Mouse (Mus musculus) limb, embryonic 14.5 days (tissue): Measurements from ENCODE around the gene Clec16a. TPM values are rescaled to one million over a fixed set of nuclear protein-coding genes. Genes with fewer than 3 reads are reported as not detected.
A peak's percentile ranks its signal among the peaks of the same experiment; 100 is the strongest.

Experiments
- ATAC-seq: fragments of 200-750 bp; cut with Nextera tagmentation; 2 replicates; pipeline ENCODE4 v1.8.0; 2017; ENCODE audit warnings: low read depth, moderate number of reproducible peaks, moderate TSS enrichment; ENCODE audit not compliant: low FRiP score
- DNase-seq: peaks from one replicate; pipeline ENCODE4 v3.0.0-alpha.2; 2015; ENCODE audit warnings: low spot score
- H3K27ac ChIP-seq: fragments of 300-500 bp; sonication (generic); replicated peaks from 2 replicates; pipeline ENCODE4 v1.5.1; 2014; ENCODE audit warnings: low read depth, mild to moderate bottlenecking, low read length, moderate library complexity, mixed read lengths
- H3K27me3 ChIP-seq: fragments of 300-500 bp; sonication (generic); 2 replicates; pipeline ENCODE4 v1.6.1; 2014; ENCODE audit warnings: low read length, mixed read lengths; ENCODE audit not compliant: control insufficient read depth, insufficient read depth
- H3K36me3 ChIP-seq: fragments of 300-500 bp; sonication (generic); 2 replicates; pipeline ENCODE4 v1.6.1; 2014; ENCODE audit warnings: mild to moderate bottlenecking, low read length, moderate library complexity, mixed read lengths; ENCODE audit not compliant: control insufficient read depth, insufficient read depth
- H3K4me1 ChIP-seq: fragments of 300-500 bp; sonication (generic); 2 replicates; pipeline ENCODE4 v1.6.1; 2014; ENCODE audit warnings: antibody characterized with exemption, low read length, mixed read lengths; ENCODE audit not compliant: control insufficient read depth, insufficient read depth
- H3K4me2 ChIP-seq: fragments of 300-500 bp; sonication (generic); replicated peaks from 2 replicates; pipeline ENCODE4 v1.6.1; 2014; ENCODE audit warnings: low read depth, mild to moderate bottlenecking, low read length, moderate library complexity; ENCODE audit not compliant: severe bottlenecking
- H3K4me3 ChIP-seq: fragments of 300-500 bp; sonication (generic); replicated peaks from 2 replicates; pipeline ENCODE4 v1.5.1; 2014; ENCODE audit warnings: low read length
- H3K9ac ChIP-seq: fragments of 300-500 bp; sonication (generic); 2 replicates; pipeline ENCODE4 v1.6.1; 2014; ENCODE audit warnings: mild to moderate bottlenecking, low read depth, low read length, moderate library complexity; ENCODE audit not compliant: severe bottlenecking
- H3K9me3 ChIP-seq: fragments of 300-500 bp; sonication (generic); 2 replicates; pipeline ENCODE4 v1.6.1; 2016; ENCODE audit warnings: low read length; ENCODE audit not compliant: control insufficient read depth
- POLR2A ChIP-seq: fragments of 200-500 bp; IDR thresholded peaks from 2 replicates; pipeline ENCODE4 v1.8.0; 2012; ENCODE audit warnings: inconsistent platforms, mild to moderate bottlenecking, moderate library complexity, borderline replicate concordance; ENCODE audit not compliant: insufficient read depth, insufficient read length; ENCODE audit errors: extremely low read depth
- WGBS: fragments of 180-500 bp; shearing (Covaris S2); extraction: QIAGEN DNeasy Blood & Tissue Kit; methylation state at CpG from one replicate; pipeline ENCODE4 v1.1.7; 2014; 5-methylcytosine and 5-hydroxymethylcytosine counted together
- polyA plus RNA-seq, 2 experiments: library from polyadenylated mRNA; depleted of rRNA in 1 of 2; stranded (reverse) in 1 of 2; unstranded in 1 of 2; fragments of >200 nt; fragmentation: Nextera tagmentation in 1 of 2; extraction: Ambion mirVana in 1 of 2; gene quantifications; 2 replicates each; pipeline versions ENCODE4 v1.2.1 to v1.2.3; 2012 to 2014

The Clec16a gene
- polyA plus RNA-seq, 2 experiments, result 12.5 to 29.9 TPM

- H3K27ac ChIP-seq, result no peak overlapping the region
- no peak for ATAC-seq
- H3K36me3 ChIP-seq, result no peaks in the 10 kb centered on the region
- no peaks in the 10 kb centered on the region for H3K27me3 ChIP-seq
- H3K4me1 ChIP-seq, result no peaks in the 10 kb centered on the region; the same call in 1 of the 2 replicates
- H3K4me2 ChIP-seq, result no peak overlapping the region
- H3K4me3 ChIP-seq, result no peak overlapping the region
- H3K9ac ChIP-seq, result no peak overlapping the region
- no peak for TF ChIP-seq POLR2A
- no peak for DNase-seq
- H3K9me3 ChIP-seq, result no peaks in the 10 kb centered on the region
- WGBS, result 71% methylated on average over 8 of the region's 8 CpGs
Observed at GRCm38 (mm10) chr16:10773543-10773942, 228.4 kb downstream of the Clec16a start.

GRCm38 (mm10) chr16:10774726-10775125, 229.6 kb downstream of the Clec16a start:
- H3K4me1 ChIP-seq, result no peaks in the 10 kb centered on the region; the same call in 1 of the 2 replicates
- H3K36me3 ChIP-seq, result no peaks in the 10 kb centered on the region
- TF ChIP-seq POLR2A, result no peak
- no peak for DNase-seq
- no peaks in the 10 kb centered on the region for H3K27me3 ChIP-seq
- H3K27ac ChIP-seq, result no peak overlapping the region
- no peak overlapping the region for H3K4me2 ChIP-seq
- 69% methylated on average over 4 of the region's 4 CpGs for WGBS
- no peak overlapping the region for H3K9ac ChIP-seq
- no peaks in the 10 kb centered on the region for H3K9me3 ChIP-seq
- no peak for ATAC-seq
- H3K4me3 ChIP-seq, result no peak overlapping the region

- ATAC-seq (peak; percentile 51; the same call in 1 of the 2 replicates), DNase-seq (no peak)
- Histone ChIP-seq H3K27ac (no peak overlapping the region), H3K4me1 (peaks cover 11% of the 10 kb centered on the region), H3K36me3 (no peaks in the 10 kb centered on the region), H3K4me3 (no peak overlapping the region), H3K4me2 (no peak overlapping the region), H3K27me3 (no peaks in the 10 kb centered on the region), H3K9ac (no peak overlapping the region), H3K9me3 (no peaks in the 10 kb centered on the region)
- no peak for TF ChIP-seq POLR2A
- WGBS, result 53% methylated on average over 6 of the region's 7 CpGs
Observed at GRCm38 (mm10) chr16:10776322-10776721, 231.2 kb downstream of the Clec16a start.

GRCm38 (mm10) chr16:10777579-10778160, 232.5 kb downstream of the Clec16a start:
- H3K9ac ChIP-seq, result no peak overlapping the region
- H3K9me3 ChIP-seq, result no peaks in the 10 kb centered on the region
- no peak overlapping the region for H3K4me3 ChIP-seq
- H3K27me3 ChIP-seq, result no peaks in the 10 kb centered on the region
- H3K36me3 ChIP-seq, result peaks cover 5% of the 10 kb centered on the region
- no peak overlapping the region for H3K27ac ChIP-seq
- H3K4me1 ChIP-seq, result peaks cover 24% of the 10 kb centered on the region
- DNase-seq, result no peak
- no peak for ATAC-seq
- no peak overlapping the region for H3K4me2 ChIP-seq
- 75% methylated on average over 5 of the region's 5 CpGs for WGBS
- no peak for TF ChIP-seq POLR2A

- no peak for ATAC-seq
- H3K4me3 ChIP-seq, result no peak overlapping the region
- no peak for TF ChIP-seq POLR2A
- WGBS, result 52% methylated on average over 5 of the region's 5 CpGs
- H3K9ac ChIP-seq, result no peak overlapping the region
- H3K27ac ChIP-seq, result 0 out of 2 replicates have a peak overlapping the region, but pooled peaks have one; percentile 19
- H3K36me3 ChIP-seq, result peaks cover 12% of the 10 kb centered on the region
- no peak overlapping the region for H3K4me2 ChIP-seq
- peaks cover 33% of the 10 kb centered on the region for H3K4me1 ChIP-seq
- H3K9me3 ChIP-seq, result no peaks in the 10 kb centered on the region
- DNase-seq, result no peak
- no peaks in the 10 kb centered on the region for H3K27me3 ChIP-seq
Observed at GRCm38 (mm10) chr16:10780631-10781120, 235.5 kb downstream of the Clec16a start.
